Mouse (Mus musculus) gastrocnemius, postnatal 14 days (tissue): ENCODE results near the gene Hecw2. TPM values are rescaled to one million over a fixed set of nuclear protein-coding genes. Genes with fewer than 3 reads are reported as not detected.
A peak's percentile ranks its signal among the peaks of the same experiment; 100 is the strongest.

Experiments used
- DNase-seq: peaks from one replicate; pipeline ENCODE4 v3.0.0; 2021; ENCODE audit warnings: mixed read lengths
- intact Hi-C: fragments of 180-260 bp; cut with DNase I; formaldehyde crosslinking; loops from one replicate; pipeline ENCODE4 v1.15.1; 2025; ENCODE audit warnings: low total_unique reads
- total RNA-seq, 2 experiments: library from RNA; stranded (reverse); gene quantifications; 2 replicates each; pipeline ENCODE4 v1.2.3; 2021

Gene Hecw2
- total RNA-seq, 2 experiments from 2014 or later, result 3.2 to 5.7 TPM

GRCm38 (mm10) chr1:54009418-54010064, 185.4 kb downstream of the Hecw2 start:
- intact Hi-C loops, result no loop called here

GRCm38 (mm10) chr1:54005860-54006386, 189.0 kb downstream of the Hecw2 start:
- no peak for DNase-seq
- intact Hi-C loops, result no loop called here

More at GRCm38 (mm10) chr1:54009418-54010064, 185.4 kb downstream of the Hecw2 start:
- no peak for DNase-seq

DNA sequence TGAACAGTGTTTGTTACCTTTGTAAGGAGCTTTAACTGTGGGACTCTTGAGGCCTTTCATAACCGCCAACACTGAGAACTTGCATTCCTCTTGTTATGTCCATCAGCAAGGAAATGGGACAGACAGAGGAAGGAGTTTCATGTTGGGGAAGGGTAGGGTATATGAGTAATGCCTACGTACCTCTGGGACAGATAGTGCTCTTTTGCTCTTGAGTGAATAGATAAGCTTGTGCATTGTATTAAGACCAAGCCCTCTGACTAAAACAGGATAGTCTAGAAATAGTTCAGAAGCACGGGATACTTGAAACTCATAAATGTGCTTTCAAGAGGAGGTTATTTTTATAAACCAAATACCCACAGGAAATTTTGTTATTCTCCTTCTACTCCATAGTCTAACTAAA, 191.7 kb downstream of the Hecw2 start:
- DNase-seq, result no peak

DNA sequence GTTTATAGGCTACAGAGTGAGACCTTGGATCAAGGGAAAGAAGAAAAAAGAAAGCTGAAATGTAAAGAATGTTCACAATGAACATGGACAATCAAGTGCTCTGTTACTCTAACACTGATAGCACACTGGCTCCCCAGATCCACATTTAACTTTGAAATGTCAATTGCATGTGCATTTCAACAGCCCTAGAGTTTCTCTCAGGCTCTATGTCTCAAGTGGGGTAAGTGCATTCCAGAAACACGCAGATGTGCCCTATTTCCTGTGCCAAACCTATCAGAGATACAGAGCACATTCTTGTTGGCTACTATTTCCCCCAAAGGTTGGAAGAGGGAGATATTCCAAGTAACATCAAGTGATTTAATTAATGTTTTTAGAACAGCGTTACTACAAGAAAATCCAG, 192.9 kb downstream of the Hecw2 start:
- intact Hi-C loops, result no loop called here
- no peak for DNase-seq

More for the DNA sequence above, 191.7 kb downstream of the Hecw2 start:
- intact Hi-C loops, result no loop called here

DNA sequence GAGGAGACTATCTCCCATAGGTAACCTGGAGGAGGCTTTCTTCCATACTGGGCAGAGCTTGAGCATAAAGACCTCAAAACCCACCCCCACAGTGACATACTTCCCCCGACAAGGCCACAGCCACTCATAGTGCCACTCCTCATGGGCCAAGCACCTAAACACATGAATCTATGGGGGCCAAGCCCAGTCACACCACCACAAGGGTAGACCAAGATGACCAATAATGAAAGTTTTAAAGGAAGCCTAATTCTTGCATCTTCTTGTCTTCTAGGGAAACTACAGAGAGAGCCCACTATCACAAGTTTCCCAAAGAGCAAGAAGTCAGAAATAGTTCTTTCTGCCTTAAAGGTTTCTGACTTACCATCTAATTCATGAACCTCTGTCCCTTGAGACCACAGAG, 197.7 kb downstream of the Hecw2 start:
- DNase-seq, result no peak
- intact Hi-C loops, result no loop called here

DNA sequence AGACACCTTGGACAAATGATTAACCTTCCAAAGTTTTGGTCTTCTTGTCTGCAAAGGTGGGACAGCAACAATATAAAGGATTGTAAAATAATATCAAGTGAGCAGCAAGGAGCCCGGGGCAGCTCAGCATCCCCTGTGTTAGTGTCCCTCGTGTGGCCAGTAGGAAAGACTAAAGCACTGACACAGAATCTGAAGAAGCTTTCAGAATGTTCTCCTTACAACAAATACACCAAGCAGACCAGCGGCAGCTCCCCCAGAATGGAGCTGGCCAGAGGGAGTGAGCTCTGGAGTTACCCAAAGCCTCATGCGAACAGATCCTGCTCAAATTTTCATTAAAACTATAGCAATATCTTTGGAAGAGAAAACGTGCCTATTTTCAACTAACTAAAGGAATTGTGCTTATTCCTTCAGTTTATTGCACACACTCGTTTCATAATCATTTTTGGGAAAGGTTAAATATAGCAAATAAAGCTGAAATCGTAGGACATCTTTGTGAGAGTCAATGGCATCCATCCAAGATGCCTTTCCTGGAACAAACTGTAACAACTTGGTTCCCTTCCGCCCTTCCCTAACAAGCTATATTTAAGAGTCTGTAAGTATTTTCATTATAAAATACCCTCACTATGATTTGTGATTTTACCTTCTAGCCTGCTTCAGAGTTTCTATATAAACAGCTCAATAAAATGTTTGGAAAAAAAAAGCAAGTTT, 208.6 kb downstream of the Hecw2 start:
- intact Hi-C loops, result no loop called here
- no peak for DNase-seq

DNA sequence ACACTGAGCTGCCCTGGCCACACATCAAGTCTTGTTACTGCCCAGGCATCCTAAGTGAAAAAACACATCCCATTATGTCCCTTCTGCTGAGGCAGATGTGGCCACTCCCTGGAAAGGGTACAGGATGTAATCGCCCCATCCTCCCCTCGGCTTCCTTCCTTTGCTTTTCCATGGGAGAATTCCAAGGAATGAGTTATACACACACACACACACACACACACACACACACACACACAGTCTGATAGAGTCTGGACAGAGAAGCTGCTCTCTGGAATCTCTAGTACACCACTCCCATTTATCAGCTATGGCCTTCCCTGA, 216.5 kb downstream of the Hecw2 start:
- DNase-seq, result peak; percentile 29
- intact Hi-C loops, result no loop called here

- intact Hi-C loops, result no loop called here
- no peak for DNase-seq
Observed at GRCm38 (mm10) chr1:53977806-53978513, 217.0 kb downstream of the Hecw2 start.

DNA sequence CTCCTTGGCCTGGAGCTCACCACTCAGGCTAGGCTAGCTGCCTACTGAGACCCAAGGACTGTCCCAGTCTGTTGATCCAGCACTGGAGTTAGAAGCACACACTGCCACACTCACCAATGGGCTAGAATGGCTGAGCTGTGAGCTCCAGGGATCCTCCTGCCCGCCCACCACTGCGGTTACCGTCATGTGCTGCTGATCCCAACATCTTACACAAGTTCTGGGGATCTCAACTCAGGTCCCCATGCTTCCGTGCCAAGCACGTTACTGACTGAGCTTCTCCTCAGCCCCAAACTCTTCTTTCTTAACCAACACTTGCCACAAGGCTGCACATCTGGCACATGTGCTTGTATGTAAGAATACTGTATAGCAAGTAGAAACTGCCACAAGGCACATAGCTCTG, 218.2 kb downstream of the Hecw2 start:
- intact Hi-C loops, result no loop called here
- no peak for DNase-seq

DNA sequence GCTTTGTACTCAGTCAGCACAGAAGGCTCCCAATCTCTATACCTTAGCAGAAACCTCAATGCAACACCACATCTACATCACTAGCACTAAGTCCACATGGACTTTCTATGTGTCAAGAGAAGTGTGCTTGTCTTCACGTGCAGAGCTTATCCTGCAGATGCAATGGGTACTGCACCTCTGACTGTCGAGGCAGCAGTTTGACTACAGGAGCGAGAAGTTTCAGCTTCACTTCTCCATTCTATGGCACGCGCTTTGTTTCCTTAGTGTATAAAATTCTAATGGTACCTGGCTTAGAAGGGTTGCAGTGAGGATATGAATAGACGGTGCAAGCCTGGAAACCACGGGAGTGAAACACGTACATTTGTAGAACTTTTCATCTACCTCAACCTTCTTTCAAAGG, 218.9 kb downstream of the Hecw2 start:
- intact Hi-C loops, result no loop called here
- DNase-seq, result no peak

- no peak for DNase-seq
- intact Hi-C loops, result no loop called here
Observed at GRCm38 (mm10) chr1:53974941-53975340, 220.0 kb downstream of the Hecw2 start.

DNA sequence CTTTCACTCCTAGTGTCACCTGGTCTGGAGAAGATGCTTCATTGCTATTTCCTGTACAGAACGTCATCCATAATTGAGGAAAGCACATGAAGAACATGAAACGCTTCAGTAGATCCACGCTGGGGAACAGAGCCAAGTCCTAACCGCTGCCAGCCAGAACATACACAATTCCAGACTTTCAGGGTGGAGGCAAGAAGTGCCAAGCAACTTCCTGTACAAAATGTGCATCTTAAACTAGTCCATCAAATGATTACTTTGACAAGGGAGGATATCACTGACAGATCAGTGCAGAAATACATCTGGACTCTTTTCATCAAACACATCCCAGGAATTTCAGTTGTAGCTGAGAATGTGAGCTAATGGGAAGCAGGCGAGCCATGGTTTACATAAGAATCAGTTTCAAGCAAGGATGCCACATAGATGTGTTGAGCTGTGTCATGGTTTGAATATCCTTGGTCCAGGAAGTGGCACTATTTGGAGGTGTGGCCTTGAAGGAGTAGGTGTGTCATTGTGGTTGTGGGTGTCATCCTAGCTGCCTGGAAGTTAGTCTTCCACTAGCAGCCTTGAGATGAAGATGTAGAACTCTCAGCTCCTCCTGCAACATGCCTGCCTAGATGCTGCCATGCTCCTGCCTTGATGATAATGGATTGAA, 224.5 kb downstream of the Hecw2 start:
- no peak for DNase-seq
- intact Hi-C loops, result no loop called here

- no peak for DNase-seq
- intact Hi-C loops, result no loop called here
Observed at GRCm38 (mm10) chr1:53952395-53952794, 242.6 kb downstream of the Hecw2 start.

DNA sequence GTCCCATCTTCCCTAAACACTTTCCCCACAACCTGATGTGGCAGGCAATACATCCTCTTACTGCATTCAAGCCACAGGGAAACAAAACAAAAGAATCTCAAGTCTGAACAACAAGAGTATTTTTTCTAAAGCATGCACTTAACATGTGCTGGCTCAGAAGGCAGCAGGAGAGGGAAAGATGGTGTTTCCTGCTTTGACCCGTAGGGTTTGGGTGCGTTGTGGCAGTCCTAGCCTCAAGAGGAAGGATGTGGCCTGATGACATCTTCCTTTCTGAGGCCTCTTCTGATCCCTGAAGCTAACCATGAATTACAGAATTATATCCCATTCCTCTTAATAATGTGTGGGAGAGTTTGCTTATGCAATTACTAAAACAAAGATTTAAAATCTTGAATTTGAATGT, 249.2 kb downstream of the Hecw2 start:
- no peak for DNase-seq
- intact Hi-C loops, result no loop called here

GRCm38 (mm10) chr1:53942468-53942867, 252.5 kb downstream of the Hecw2 start:
- intact Hi-C loops, result no loop called here

DNA sequence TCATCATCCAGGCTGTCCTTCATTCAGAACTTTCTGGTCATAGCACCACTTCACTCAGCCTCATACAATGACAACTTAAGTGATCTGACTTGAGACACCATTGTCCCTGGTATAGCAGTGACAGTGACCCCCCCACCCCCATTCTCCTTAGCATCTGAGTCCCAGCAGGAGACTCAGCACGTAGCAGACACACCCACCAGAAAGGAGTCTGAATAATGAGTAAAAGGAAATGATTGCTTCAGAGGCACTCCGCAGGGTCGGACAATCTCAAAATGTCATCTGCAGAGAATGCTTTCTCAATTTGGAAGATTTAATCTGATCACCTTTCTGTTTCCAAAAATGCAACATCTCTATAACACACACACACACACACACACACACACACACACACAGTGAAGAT, 253.4 kb downstream of the Hecw2 start:
- DNase-seq, result no peak
- intact Hi-C loops, result no loop called here

More at GRCm38 (mm10) chr1:53942468-53942867, 252.5 kb downstream of the Hecw2 start:
- DNase-seq, result no peak

GRCm38 (mm10) chr1:53940268-53941017, 254.5 kb downstream of the Hecw2 start:
- intact Hi-C loops, result no loop called here
- DNase-seq, result no peak

DNA sequence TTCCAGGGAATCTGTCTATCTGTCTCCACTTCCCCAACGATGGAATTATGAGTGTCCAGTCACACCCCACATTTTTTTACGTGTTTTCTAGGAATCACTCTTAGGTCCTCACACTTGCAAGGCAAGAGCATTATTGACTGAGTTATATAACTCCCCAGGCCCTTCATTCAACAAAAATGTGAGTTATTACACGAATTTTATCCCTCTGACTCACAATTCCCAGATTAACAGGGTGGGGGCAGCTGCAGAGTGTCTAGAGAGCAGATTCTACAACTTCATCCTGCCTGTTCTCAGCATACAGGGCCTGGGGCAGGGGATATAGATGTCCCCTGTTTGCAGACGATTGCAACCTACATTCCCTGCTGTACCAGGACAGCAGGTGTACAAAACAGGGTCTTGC, 255.7 kb downstream of the Hecw2 start:
- intact Hi-C loops, result no loop called here
- no peak for DNase-seq

DNA sequence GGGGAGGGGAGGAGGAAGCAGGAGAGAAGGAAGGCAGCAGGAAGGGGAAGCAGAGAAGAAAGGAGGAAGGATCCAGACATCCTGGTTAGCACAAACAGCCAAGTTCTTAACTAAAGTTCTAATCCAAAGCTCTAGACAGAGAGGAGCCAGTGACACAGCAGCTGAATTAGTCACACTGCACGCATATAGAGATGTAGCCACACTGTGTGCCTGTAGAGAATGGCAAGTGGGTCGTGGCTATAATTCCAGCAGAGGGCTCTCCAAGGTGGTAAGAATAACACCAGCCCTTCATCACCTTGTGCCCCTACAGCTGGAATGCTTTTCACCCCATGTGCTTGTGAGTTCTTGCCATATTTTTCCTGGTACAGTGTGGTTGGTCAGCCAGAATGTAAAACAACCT, 261.7 kb downstream of the Hecw2 start:
- intact Hi-C loops, result no loop called here
- DNase-seq, result no peak
